Mouse (Mus musculus) CH12.LX (cell line): ENCODE results near the gene Chd9. TPM values are rescaled to one million over a fixed set of nuclear protein-coding genes. Genes with fewer than 3 reads are reported as not detected.

Experiments
- DNase-seq: peaks from one replicate; pipeline ENCODE4 v3.0.0-alpha.2; 2013; ENCODE audit errors: extremely low read depth
- H3K27ac ChIP-seq: 2 replicates; pipeline ENCODE4 v1.5.1; 2012; ENCODE audit warnings: low read depth, mild to moderate bottlenecking, control low read depth, moderate library complexity; ENCODE audit not compliant: insufficient read depth
- H3K27me3 ChIP-seq: replicated peaks from 2 replicates; pipeline ENCODE3; 2012; ENCODE audit warnings: inconsistent platforms
- H3K36me3 ChIP-seq, 2 experiments: replicated peaks in 1 of 2; 2 replicates each; pipeline versions ENCODE3 to v1.6.1; 2012; ENCODE audit warnings: inconsistent platforms in 1 of 2, low read length in 1 of 2, mild to moderate bottlenecking in 1 of 2, mixed read lengths in 1 of 2, moderate library complexity in 1 of 2; ENCODE audit not compliant: control insufficient read depth in 1 of 2, insufficient read depth in 1 of 2
- H3K4me1 ChIP-seq, 2 experiments: 2 replicates each; pipeline ENCODE4 v1.6.1; 2012; ENCODE audit warnings: inconsistent platforms in 1 of 2, moderate library complexity in 1 of 2; ENCODE audit not compliant: insufficient read depth in 2 of 2, control insufficient read depth in 1 of 2
- H3K4me2 ChIP-seq: 2 replicates; pipeline ENCODE4 v1.6.1; 2012; ENCODE audit warnings: low read depth, mild to moderate bottlenecking, control low read depth; ENCODE audit not compliant: poor library complexity, insufficient read depth, severe bottlenecking
- H3K4me3 ChIP-seq, 3 experiments: fragments of 150-350 bp in 1 of 3; sonication (generic) in 1 of 3; replicated peaks in 1 of 3; 2 replicates each; pipeline versions ENCODE3 to v1.5.1; 2011 to 2012; ENCODE audit warnings: low read depth in 2 of 3, low read length in 2 of 3, mild to moderate bottlenecking in 2 of 3, moderate library complexity in 2 of 3, control low read depth in 1 of 3, improper control_type of control experiment in 1 of 3, inconsistent platforms in 1 of 3, mixed read lengths in 1 of 3; ENCODE audit not compliant: poor library complexity in 1 of 3
- H3K79me2 ChIP-seq: replicated peaks from 2 replicates; pipeline ENCODE4 v1.6.1; 2012; ENCODE audit warnings: mild to moderate bottlenecking, moderate library complexity; ENCODE audit not compliant: control insufficient read depth, poor library complexity, insufficient read depth, severe bottlenecking; ENCODE audit errors: extremely low read depth
- H3K9ac ChIP-seq: 2 replicates; pipeline ENCODE4 v1.6.1; 2012; ENCODE audit warnings: low read depth, mild to moderate bottlenecking, control low read depth, moderate library complexity; ENCODE audit not compliant: insufficient read depth
- H3K9me3 ChIP-seq: replicated peaks from 2 replicates; pipeline ENCODE3; 2012; ENCODE audit warnings: low read length, inconsistent platforms, mixed read lengths
- HCFC1 ChIP-seq: IDR thresholded peaks from 2 replicates; pipeline ENCODE4 v1.6.1; 2012; ENCODE audit warnings: low read depth, mild to moderate bottlenecking, inconsistent platforms, low read length, improper control_type of control experiment
- IRF4 ChIP-seq: IDR thresholded peaks from 2 replicates; pipeline ENCODE4 v1.6.1; 2014; ENCODE audit warnings: low read depth, mild to moderate bottlenecking, inconsistent platforms, low read length, improper control_type of control experiment
- JUND ChIP-seq: conservative IDR thresholded peaks from 2 replicates; pipeline ENCODE4 v1.6.1; 2011; ENCODE audit warnings: low read depth, low read length, improper control_type of control experiment
- KAT2A ChIP-seq: IDR thresholded peaks from 2 replicates; pipeline ENCODE4 v1.6.1; 2012; ENCODE audit warnings: low read length, improper control_type of control experiment, inconsistent platforms; ENCODE audit not compliant: insufficient replicate concordance
- MAX ChIP-seq: IDR thresholded peaks from 2 replicates; pipeline ENCODE4 v1.6.1; 2011; ENCODE audit warnings: low read length, improper control_type of control experiment
- MAZ ChIP-seq: IDR thresholded peaks from 2 replicates; pipeline ENCODE4 v1.6.1; 2012; ENCODE audit warnings: low read depth, mild to moderate bottlenecking, inconsistent platforms, low read length, improper control_type of control experiment, moderate library complexity
- MYC ChIP-seq: IDR thresholded peaks from 2 replicates; pipeline ENCODE4 v1.6.1; 2011; ENCODE audit warnings: low read depth, mild to moderate bottlenecking, improper control_type of control experiment, low read length
- NELFE ChIP-seq: IDR thresholded peaks from 2 replicates; pipeline ENCODE4 v1.6.1; 2011; ENCODE audit warnings: low read depth, low read length, improper control_type of control experiment
- NRF1 ChIP-seq: IDR thresholded peaks from 2 replicates; pipeline ENCODE4 v1.6.1; 2014; ENCODE audit warnings: low read depth, mild to moderate bottlenecking, inconsistent platforms, low read length, improper control_type of control experiment, moderate library complexity
- PAX5 ChIP-seq: IDR thresholded peaks from 2 replicates; pipeline ENCODE4 v1.6.1; 2012; ENCODE audit warnings: low read length, inconsistent platforms, mixed read lengths
- RAD21 ChIP-seq: IDR thresholded peaks from 2 replicates; pipeline ENCODE4 v1.6.1; 2011; ENCODE audit warnings: low read depth, mild to moderate bottlenecking, low read length, improper control_type of control experiment, moderate library complexity
- SMC3 ChIP-seq: IDR thresholded peaks from 2 replicates; pipeline ENCODE4 v1.6.1; 2011; ENCODE audit warnings: low read depth, low read length, improper control_type of control experiment
- TBP ChIP-seq: conservative IDR thresholded peaks from 2 replicates; pipeline ENCODE4 v1.6.1; 2011; ENCODE audit warnings: low read depth, low read length, improper control_type of control experiment
- USF2 ChIP-seq: conservative IDR thresholded peaks from 2 replicates; pipeline ENCODE4 v1.6.1; 2011; ENCODE audit warnings: low read depth, low read length, improper control_type of control experiment
- ZKSCAN1 ChIP-seq: IDR thresholded peaks from 2 replicates; pipeline ENCODE4 v1.6.1; 2012; ENCODE audit warnings: low read depth, inconsistent platforms, low read length, improper control_type of control experiment, borderline replicate concordance
- ZMIZ1 ChIP-seq: IDR thresholded peaks from 2 replicates; pipeline ENCODE4 v1.6.1; 2012; ENCODE audit warnings: low read depth, mild to moderate bottlenecking, inconsistent platforms, low read length, improper control_type of control experiment
- ZNF384 ChIP-seq: IDR thresholded peaks from 2 replicates; pipeline ENCODE4 v1.6.1; 2012; ENCODE audit warnings: low read depth, low read length, improper control_type of control experiment, inconsistent platforms
- dilution Hi-C: fragments of 300-500 bp; cut with MboI; formaldehyde crosslinking; loops from 2 replicates; pipeline ENCODE4 v1.14.3; 2020; ENCODE audit warnings: low sequenced_read_pairs; ENCODE audit not compliant: extremely low pct_unique_long_range_greater_than_20kb, extremely low pct_ligation_motif_present
- in situ Hi-C: fragments of 300-500 bp; cut with MboI; formaldehyde crosslinking; loops from 3 replicates; pipeline ENCODE4 v1.14.3; 2019; ENCODE audit warnings: low sequenced_read_pairs, low pct_ligation_motif_present, low pct_unique_long_range_greater_than_20kb, mixed read lengths
- polyA plus RNA-seq: library from polyadenylated mRNA; unstranded; fragments of >175 nt; gene quantifications from 2 replicates; pipeline ENCODE4 v1.2.1, GENCODE M21; 2012; ENCODE audit warnings: low read depth; ENCODE audit not compliant: insufficient read length
- total RNA-seq, 2 experiments: library from RNA; depleted of rRNA; stranded (reverse); fragments of 300-350 nt in 1 of 2; fragments of >200 nt in 1 of 2; gene quantifications; 2 replicates each; pipeline ENCODE4 v1.2.3; 2012 to 2014

The Chd9 gene
- total and polyA plus RNA-seq, 3 experiments = 12.7 to 188 (median 15.1) TPM

- Histone ChIP-seq H3K4me2 (no peak overlapping the region), H3K36me3 (peaks cover 6 to 7% of the 10 kb centered on the region in 2 experiments), H3K79me2 (peaks cover 17% of the 10 kb centered on the region), H3K9ac (no peak overlapping the region), H3K27me3 (no peaks in the 10 kb centered on the region), H3K27ac (no peak overlapping the region), H3K9me3 (no peaks in the 10 kb centered on the region), H3K4me1 (peaks cover 17 to 68% of the 10 kb centered on the region in 2 experiments), H3K4me3 (no peak overlapping the region)
- dilution Hi-C loops = no loop called here
- TF ChIP-seq MAX (no peak), IRF4 (no peak), NELFE (no peak), MYC (no peak), HCFC1 (no peak), ZKSCAN1 (no peak), KAT2A (no peak), USF2 (no peak), TBP (no peak), NRF1 (no peak), PAX5 (no peak), ZMIZ1 (no peak), RAD21 (no peak), JUND (no peak), ZNF384 (no peak), MAZ (no peak), SMC3 (no peak)
- DNase-seq = no peak
- in situ Hi-C loops = no loop called here
These were observed 13.2 kb downstream of the Chd9 start for GRCm38 (mm10) chr8:90841321-90841720.

DNA sequence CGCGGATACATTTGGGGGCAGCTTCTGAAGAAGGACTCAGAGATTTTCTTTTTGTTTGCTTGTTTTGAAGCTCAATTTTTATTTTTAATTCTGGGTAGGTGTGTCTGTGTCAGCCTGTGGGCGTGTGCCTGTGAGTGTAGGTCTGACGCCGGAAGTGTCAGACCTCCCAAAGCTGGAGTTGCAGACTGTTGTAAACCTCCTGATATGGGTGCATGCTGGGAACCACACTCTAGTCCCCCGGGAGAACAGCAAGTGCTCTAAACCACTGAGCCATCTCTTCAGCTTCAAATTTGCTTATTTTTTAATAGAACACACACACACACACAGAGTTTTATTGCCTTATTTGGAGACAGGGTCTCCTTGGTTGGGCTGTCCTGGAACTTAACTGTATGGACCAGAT, 15.0 kb downstream of the Chd9 start:
- DNase-seq = peak; percentile 84
- dilution Hi-C loops (no loop called here), in situ Hi-C loops (no loop called here)
- TF ChIP-seq TBP = 0 out of 2 replicates have a peak, but pooled peaks have one; percentile 11
- no peak for TF ChIP-seq PAX5
- no peak overlapping the region for H3K9ac ChIP-seq
- peaks cover 9% of the 10 kb centered on the region; the same call in 1 of the 2 replicates for H3K79me2 ChIP-seq
- H3K27ac ChIP-seq = no peak overlapping the region
- no peak overlapping the region for H3K4me3 ChIP-seq
- no peak overlapping the region for H3K4me2 ChIP-seq
- peaks cover 6 to 14% of the 10 kb centered on the region in 2 experiments for H3K36me3 ChIP-seq
- H3K4me1 ChIP-seq = peaks cover 15 to 52% of the 10 kb centered on the region in 2 experiments
- no peaks in the 10 kb centered on the region for H3K9me3 ChIP-seq
- no peaks in the 10 kb centered on the region for H3K27me3 ChIP-seq
